Mouse (Mus musculus): ENCODE measurements around the gene Rragc. TPM values are rescaled to one million over a fixed set of nuclear protein-coding genes. Genes with fewer than 3 reads are reported as not detected.

Rragc gene
- total RNA-seq, 2 experiments from 2014 or later, result 44.8 to 46.0 TPM

DNA sequence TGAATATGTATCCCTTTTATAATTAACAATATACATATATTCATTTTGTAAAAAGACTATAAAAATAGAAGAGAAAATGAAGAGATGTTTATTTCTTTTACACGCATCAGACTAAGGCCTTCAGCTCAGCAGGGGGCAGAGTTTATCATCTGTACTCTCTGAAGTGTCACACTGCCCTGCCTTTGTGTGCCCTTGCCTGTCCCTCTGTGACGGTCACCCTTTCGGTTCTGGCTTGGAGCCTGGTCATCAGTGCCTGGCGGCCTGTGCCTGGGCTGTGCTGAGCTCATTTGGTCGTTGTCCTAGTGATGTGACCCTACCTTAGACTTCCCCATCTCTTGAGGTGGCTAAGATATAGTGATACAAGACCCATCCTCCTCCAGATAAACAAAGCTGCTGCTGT lies 29.9 kb downstream of the Rragc start:
- intact Hi-C loops (cut with DNase I), result no loop called here
- DNase-seq, result no peak

DNA sequence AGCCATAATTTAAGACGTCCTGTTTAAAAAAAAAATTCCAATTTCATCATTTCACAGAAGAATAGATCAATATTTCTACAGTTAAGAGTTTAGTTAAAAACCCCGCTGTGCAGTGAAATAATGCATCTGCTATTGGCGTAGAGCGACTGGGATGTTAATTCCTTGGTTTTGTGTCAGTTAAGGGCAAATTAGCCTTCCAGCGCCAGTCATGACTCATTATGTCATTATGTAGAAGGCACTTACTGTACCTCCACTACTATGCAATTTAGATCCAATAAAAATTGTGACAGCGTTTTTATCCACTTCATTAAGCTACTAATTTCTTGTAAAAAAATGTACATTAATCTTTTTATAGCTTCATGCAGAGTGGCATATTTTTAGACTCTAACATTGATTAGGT lies 31.7 kb downstream of the Rragc start:
- intact Hi-C loops (cut with DNase I), result no loop called here
- no peak for DNase-seq

DNA sequence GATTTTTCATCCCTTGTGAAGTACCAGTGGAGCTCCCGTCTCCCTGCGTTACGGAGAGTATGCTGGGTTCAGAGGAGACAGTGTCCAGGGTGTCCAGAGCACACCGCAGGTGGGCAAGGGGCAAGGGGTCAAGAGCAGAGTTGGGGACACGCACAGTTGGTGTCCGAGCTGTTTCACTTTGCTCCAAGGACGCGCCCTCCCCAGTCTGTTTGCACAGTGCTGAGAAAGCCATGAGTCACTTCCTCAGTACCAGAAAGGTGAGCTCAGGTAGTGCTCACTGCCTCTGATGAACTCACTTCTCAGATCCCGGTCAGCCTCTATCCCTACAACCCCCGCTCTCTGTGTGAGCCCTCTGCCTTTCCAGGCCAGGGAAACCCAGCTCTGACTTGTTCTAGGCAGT lies 32.4 kb downstream of the Rragc start:
- intact Hi-C loops (cut with DNase I), result loop anchor here (10.0 kb wide), 1 partner anchor 275 kb away; no protein-coding TSS in a partner anchor
- DNase-seq, result no peak

DNA sequence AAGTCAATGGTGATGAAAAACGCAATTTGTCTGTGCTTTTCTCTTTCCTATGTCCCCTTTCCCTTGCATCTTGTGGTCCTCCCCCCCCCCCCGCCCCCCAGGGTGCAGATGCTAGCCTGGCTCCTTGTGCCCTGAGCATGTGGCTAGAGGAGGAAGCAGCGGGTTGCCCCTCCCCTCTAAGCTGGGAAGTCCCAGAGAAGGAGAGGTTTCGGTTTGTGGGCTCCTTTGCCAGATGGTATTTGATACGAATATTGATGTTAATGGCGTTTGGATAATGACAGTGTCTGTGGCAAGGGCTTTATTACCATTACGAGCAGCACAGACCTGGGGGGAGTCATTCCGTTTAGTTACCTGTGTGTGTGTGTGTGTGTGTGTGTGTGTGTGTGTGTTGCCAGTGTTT lies 34.8 kb downstream of the Rragc start:
- intact Hi-C loops (cut with DNase I), result loop anchor here (10.0 kb wide), 1 partner anchor 273 kb away; no protein-coding TSS in a partner anchor
- DNase-seq, result no peak

DNA sequence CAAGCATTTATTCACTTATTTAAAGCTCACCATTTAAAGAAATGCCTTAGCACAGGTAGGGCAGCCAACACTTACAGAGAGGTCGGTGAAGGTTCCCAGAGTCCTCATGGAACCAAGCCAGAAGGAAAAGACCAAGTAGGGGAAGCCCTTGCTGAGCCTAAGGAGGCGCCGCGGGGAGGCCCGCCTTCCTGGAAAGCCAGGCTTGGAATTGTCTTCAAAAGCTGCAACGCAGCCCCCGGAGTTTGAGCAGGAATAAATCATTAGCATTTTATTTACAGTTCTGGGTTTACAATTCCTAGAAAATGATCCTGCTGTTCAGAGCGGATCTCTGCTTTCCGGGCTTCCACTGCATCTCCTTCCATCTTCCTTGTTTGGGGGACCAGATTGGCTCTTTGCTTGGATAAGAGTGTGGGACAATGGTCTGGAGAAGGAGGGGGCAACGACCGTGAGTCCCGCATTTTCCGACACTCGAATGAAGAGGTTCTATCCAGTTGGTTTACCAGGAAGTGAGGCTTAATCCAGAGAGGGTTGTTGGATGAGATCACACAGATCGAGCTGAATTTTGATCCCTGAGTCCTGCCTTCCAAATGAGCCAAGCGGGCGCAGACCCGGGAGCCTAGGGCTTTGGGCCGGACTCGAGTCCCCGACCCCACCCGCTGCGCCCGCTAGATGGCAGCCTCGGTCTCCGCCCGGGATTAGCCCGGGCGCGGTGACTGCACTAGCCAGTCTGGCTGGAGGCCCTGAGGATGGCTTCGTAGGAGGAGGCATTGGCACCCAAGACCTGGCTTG lies 39.7 kb downstream of the Rragc start:
- DNase-seq, result peak; percentile 76 to 87
- intact Hi-C loops (cut with DNase I), result loop anchor here (5.0 to 10.0 kb wide), 2 partner anchors 268 to 705 kb away; no protein-coding TSS in a partner anchor

DNA sequence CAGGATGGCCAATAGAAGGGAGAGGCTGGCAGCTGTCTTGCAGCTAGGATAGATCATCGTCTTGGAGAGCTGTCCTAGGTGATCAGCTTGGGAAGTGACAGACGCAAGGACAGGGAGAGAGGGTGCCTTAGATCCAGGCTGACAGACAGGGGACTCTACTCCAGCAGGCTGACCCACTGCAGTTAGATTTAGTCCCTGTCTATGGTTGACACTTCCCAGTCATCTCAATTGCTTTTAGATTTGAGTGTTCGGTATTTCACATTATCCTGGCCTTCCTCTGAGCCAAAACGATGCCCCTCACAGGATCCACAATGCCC lies 40.2 kb downstream of the Rragc start:
- no peak for DNase-seq
- intact Hi-C loops (cut with DNase I), result loop anchor here (5.0 to 10.0 kb wide), 2 partner anchors 267 to 705 kb away; no protein-coding TSS in a partner anchor

DNA sequence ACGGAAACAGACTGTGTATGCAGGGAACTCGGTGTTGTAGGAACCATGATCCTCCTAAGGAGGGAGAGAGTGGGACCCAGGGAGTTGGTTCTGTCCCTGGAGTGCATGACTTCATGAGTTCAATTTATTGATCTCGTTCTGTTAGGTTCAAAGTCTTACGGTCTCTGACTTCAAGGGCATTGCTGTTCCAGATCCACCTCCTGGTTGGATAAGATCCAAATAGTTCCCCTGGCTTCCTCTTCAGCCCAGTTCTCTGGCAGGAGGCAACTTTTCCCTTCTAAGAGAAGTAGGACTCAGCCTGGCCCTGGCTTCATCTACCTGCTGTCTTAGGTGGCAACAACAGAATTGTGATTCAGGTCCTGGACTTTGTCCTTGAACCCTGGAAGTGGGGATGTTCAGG lies 40.6 kb downstream of the Rragc start:
- intact Hi-C loops (cut with DNase I), result loop anchor here (5.0 to 10.0 kb wide), 2 partner anchors 267 to 704 kb away; no protein-coding TSS in a partner anchor
- DNase-seq, result no peak

DNA sequence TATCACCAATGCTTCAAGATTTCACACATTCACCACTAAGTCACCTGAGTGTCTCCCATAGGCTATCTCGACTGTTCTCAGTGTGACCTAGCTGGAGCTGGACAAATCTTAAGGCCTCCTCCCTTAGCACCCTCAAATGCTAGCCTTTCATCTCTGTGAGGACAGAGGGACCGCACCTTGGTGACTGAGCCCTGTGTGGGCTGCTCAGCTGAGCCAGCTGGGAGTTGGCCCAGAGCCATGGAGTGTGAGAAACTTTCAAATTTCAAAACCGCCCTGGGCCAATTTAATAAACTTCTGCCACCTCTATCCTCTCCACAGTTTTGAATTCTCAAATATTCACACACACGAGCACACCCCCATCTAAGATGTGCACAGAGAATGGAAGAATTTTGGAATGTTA lies 43.7 kb downstream of the Rragc start:
- intact Hi-C loops (cut with DNase I), result no loop called here
- DNase-seq, result no peak

DNA sequence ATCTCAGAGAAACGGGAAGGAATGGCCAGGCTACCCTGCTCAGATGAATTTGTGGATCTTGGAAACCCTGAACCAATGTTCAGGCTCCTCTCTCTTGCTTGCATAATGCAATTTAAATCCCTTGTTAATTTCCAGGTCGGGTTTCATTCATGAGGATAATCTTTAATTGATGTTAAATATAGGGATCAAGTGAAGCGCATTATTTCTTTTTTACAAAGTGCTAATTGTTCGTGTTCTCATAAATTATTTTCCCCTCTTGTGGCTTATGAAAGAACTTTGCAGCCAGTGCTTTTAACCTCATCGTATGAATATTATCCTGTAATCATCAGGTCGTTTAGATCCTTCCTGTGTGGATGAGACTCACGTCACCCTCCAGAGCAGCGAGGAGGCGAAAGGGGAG lies 45.5 kb downstream of the Rragc start:
- intact Hi-C loops (cut with DNase I), result no loop called here
- DNase-seq, result no peak

DNA sequence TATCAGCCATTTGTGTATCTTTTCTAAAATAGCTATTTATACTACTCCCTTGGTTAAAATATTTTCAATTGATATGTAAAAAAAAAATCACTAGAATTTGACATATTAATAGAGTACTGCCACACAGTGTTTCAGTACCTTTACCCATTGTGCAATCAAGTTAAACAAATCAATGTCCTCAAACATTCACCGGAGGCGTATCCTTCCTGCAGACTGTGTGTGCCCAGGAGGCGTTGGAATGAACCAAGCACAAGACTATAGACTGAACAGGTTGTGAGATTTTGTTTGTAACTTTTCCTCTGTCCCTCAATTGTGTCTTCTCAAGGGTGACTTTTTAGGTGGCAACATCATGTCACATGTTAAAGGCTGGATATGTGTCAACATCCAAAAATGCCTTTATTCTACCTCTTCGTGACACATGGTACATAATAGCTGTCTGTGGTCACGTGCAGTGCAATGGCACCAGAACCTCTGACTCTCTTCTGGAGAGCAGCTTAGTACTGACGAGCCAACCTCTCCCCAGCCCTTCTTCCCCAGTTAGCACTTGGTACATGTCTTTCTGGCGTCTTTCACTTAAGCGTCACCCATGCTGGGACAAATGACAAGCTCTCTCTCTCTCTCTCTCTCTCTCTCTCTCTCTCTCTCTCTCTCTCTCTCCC lies 51.5 kb downstream of the Rragc start:
- DNase-seq, result no peak
- intact Hi-C loops (cut with DNase I), result no loop called here

DNA sequence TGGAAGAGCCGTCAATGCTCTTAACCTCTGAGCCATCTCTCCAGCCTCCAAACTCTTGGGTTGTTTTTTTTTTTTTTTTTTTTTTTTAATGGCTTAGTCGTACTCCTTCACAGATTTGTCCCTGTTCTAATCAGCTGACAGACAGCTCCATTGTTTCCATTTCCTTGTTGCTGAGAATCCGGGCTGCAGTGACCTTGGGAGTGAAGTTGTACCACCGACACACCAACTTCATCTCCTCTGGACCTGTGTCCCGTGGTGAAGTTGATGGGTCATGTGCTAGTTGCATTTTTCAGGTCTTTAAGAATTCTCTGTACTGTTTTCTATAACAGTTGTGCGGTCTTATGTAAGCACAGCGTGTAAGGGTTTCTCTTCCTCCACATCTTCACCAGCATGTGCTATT lies 52.2 kb downstream of the Rragc start:
- DNase-seq, result no peak
- intact Hi-C loops (cut with DNase I), result no loop called here

DNA sequence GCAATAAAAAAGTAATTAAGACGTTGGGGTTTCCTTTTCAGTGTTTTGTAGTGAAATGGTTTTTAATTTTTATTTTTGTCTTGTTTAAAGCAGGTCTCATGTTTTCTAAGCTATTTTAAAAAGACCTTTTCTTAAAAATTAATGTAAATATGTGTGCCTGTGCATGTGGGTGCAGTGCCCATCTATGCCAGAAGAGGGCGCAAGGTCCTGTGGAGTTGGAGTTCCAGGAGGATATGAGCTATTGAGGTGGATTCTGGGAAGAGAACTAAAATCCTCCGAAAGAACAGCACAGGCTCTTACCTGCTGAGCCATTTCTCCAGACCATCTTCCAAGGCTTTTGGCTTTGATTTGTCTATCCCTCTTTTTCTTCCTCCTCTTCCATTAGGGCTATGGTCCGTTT lies 53.8 kb downstream of the Rragc start:
- intact Hi-C loops (cut with DNase I), result no loop called here
- DNase-seq, result no peak

DNA sequence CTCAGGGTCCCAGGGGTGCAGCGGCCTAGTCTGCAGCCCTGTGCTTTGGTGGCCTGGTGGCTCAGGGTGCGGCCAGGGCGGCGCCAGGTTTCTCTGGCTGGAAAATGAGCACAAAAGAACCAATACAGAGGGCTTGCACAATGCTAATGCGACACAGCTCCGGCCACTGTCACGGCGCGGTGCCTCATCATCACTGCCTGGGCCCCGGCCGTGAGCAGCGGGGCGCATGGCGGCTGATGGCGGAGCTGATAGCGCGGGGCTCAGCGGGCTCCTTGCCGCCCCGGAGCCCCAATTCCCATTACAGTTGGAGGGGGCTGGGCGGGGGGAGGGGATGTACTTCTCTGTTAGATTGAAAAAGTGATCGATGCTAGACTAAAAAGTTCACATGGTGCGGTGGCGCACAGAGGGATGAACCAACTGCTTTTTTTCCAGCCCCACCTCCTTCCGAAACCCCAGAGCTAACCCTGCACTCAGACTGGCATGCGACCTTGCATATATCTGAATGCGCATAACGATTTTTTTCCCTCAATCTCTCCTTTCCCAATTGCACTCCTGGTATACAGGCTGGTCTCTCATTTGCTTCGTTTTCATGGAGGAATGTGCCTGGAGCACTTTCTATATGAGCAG lies 55.3 kb downstream of the Rragc start:
- intact Hi-C loops (cut with DNase I), result no loop called here
- no peak for DNase-seq

DNA sequence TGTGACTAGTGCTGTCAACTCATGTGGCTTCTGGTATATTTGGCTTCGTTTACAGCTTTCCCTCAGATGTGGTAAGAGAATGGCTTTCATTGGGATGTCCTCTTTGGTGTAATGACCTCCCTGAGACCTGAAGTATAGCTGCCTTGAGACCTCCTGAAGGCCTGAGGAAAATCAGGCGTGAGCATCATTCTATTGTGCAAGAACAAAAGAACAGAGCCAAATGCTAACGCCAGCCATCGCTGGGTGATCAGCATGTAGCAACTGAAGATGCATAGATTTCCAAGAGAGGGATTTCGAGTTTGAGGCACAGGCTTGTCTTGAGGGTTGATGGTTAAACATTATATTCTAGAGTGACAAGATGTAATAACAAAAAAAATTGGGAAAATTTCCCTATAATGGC lies 64.9 kb downstream of the Rragc start:
- intact Hi-C loops (cut with DNase I), result no loop called here
- no peak for DNase-seq

Other genes starting within 250 kb of the Rragc start
- gene Macf1, start 233.1 kb upstream of the Rragc start, total RNA-seq (2021), result 100 to 1,000 TPM; 271 to 291 TPM
- gene Ndufs5, start 199.2 kb upstream of the Rragc start, total RNA-seq (2021), result 100 to 1,000 TPM; 370 to 409 TPM
- gene Akirin1, start 167.1 kb upstream of the Rragc start, total RNA-seq (2021), result 10 to 100 TPM; 27.8 to 32.0 TPM
- under 1 TPM in 1 of 2 experiments, not detected in 1; 0.29 TPM for gene Rhbdl2, start 129.6 kb upstream of the Rragc start, total RNA-seq (2021)
- gene 4933427I04Rik, start 57.8 kb upstream of the Rragc start, total RNA-seq (2021), result not detected
- 10 to 100 TPM; 22.3 to 28.1 TPM for gene Mycbp, start 12.6 kb upstream of the Rragc start, total RNA-seq (2021)
- not detected for gene 4930535I16Rik, start 576 bp downstream of the Rragc start, total RNA-seq (2021)